Mouse (Mus musculus) lung, adult 2 months (tissue): ENCODE measurements around the gene Endog.

Experiments used
- CTCF ChIP-seq: fragments of 200-500 bp; IDR thresholded peaks from 2 replicates; pipeline ENCODE4 v1.5.1; 2011; ENCODE audit warnings: mild to moderate bottlenecking, low read length, control low read depth; ENCODE audit not compliant: insufficient read depth
- POLR2A ChIP-seq: fragments of 200-500 bp; IDR thresholded peaks from 2 replicates; pipeline ENCODE4 v1.6.1; 2011; ENCODE audit warnings: low read depth, mild to moderate bottlenecking, control low read depth, low read length, borderline replicate concordance; ENCODE audit errors: extremely low read depth

DNA sequence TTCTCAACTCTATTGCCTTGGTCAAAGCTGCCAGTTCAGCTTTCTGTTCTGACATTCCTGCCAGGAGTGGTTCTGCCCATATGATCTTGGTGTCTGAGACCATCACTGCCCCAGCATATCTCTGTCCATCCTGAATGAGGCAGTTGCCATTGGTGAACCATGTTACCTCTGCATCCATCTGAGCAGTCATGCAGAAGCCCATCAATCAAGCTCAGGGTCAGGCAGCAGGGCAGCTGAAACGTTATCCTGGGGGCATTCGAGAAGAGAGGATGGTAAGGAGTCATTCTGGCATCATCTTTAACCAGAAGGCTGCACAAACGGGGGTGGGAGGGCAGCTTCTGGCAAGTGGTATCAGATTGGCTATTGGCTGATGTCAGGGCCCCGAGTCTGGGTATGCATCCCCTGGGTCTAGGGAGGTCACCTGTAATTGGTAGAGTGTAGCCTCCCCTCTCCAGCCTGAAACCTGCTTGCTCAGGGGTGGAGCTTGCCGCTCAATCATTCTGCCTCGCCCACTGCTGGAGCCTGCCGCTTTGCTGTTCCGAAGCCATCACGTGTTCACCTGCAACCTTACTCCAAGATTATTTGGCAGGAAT, 6.9 kb upstream of the Endog start:
- TF ChIP-seq CTCF = no peak
- TF ChIP-seq POLR2A = no peak
